Mouse (Mus musculus) liver, embryonic 18 days (tissue): ENCODE results near the gene Tpp1. TPM values are rescaled to one million over a fixed set of nuclear protein-coding genes. Genes with fewer than 3 reads are reported as not detected.

Experiments
- polyA plus RNA-seq: library from polyadenylated mRNA; depleted of rRNA; stranded (reverse); fragments of >200 nt; gene quantifications from 2 replicates; pipeline ENCODE4 v1.2.3, GENCODE M21; 2012; rRNA removed

Tpp1 gene
- polyA plus RNA-seq: 50.3 and 54.7 TPM in 2 replicates

GRCm38 (mm10) chr7:105751491-105752433 is at the start of gene Tpp1:
Gene Tpp1, minus strand, starts transcription at chr7:105752235.

GRCm38 (mm10) chr7:105787285-105788140 is 35.5 kb upstream of the Tpp1 start, which contains the start of gene Dchs1:
Gene Dchs1, minus strand, starts transcription at chr7:105787654.

GRCm38 (mm10) chr7:105743926-105744590 is 8.0 kb downstream of the Tpp1 start, which contains the start of gene Taf10:
Gene Taf10, minus strand, starts transcription at chr7:105744361.

DNA sequence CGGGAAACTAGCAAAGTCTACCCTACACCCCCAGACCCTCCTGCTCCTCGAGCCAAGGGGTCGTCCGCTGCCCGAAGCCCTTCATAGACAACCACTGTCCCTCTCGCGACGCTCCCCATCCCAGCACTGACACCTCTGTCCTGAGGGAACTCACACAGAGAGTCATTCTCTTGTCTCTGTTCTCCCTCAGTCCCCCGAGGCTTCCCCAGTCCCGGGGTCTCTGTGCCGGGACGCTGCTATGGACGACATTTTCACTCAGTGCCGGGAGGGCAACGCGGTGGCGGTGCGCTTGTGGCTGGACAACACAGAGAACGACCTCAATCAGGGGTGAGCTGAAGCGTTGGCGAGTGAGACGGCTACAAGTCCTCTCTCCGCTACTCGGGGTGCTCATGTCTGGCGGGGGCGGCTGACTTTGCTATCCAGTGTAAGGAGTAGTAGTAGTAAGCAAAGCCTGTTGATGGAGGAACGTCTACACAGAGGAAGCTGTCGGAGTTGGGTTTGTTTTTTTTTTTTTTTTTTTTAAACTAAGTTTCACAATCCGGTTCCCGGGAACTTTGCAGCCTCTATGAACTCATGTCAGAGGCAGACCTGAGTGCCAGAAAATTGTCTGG is 15.0 kb downstream of the Tpp1 start, which contains the start of gene Rrp8:
TSS of gene Rrp8 (minus strand) at position 475 of the 611 bp plus-strand sequence.

DNA sequence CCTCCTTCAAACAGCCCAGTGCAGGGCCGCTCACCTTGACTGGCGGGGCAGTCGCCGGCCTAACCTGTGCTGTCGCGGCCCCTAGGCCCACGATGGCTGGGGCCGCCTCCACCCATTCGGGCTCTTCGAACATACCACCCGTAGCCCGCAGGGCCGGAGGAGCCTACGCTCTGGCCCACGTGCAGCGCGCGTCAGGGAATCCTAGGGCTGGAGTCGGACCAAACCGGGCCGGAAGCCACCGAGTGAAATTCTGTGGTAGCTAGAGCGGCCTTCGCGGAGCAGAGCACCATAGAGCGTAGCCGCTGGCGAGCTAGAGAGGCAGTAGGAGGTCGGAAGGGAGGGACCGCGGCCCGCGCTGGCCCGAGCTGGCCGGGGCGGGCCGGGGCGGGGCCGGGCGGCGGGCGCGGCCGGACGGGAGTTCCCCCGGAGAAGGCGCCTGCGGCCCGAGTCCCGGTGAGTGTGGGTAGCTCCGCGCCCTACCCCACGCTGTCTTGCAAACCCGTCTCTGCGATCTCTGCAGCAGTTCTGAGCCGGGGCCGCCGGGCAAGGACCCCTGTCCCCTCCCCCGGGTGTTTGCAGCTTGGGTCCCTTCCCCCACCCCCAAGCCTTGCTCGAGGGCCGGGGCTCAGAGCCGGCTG is 15.7 kb downstream of the Tpp1 start, which contains the start of gene Ilk:
TSS of gene Ilk (plus strand) at position 329 of the 638 bp plus-strand sequence.

Other genes with a start within 250 kb of the Tpp1 start
- 12.1 and 14.5 TPM in 2 replicates for gene Smpd1, start 197.9 kb downstream of the Tpp1 start, polyA plus RNA-seq
- 1.8 and 2.2 TPM in 2 replicates for gene Apbb1, start 170.6 kb downstream of the Tpp1 start, polyA plus RNA-seq
- gene Hpx, start 152.1 kb downstream of the Tpp1 start, polyA plus RNA-seq: 798 and 850 TPM in 2 replicates
- 6.6 and 8.1 TPM in 2 replicates for gene Trim3, start 118.7 kb downstream of the Tpp1 start, polyA plus RNA-seq
- gene Timm10b, start 112.2 kb downstream of the Tpp1 start, polyA plus RNA-seq: 70.9 and 75.0 TPM in 2 replicates
- 15.7 and 16.9 TPM in 2 replicates for gene Arfip2, start 111.8 kb downstream of the Tpp1 start, polyA plus RNA-seq
- gene Gm45799, start 111.7 kb downstream of the Tpp1 start, polyA plus RNA-seq: 81.8 and 86.1 TPM in 2 replicates
- gene Dnhd1, start 101.4 kb downstream of the Tpp1 start, polyA plus RNA-seq: 0.95 and 1.00 TPM in 2 replicates
- 82.6 and 85.8 TPM in 2 replicates for gene Ilk, start 15.6 kb downstream of the Tpp1 start, polyA plus RNA-seq
- gene Rrp8, start 14.8 kb downstream of the Tpp1 start, polyA plus RNA-seq: 6.2 and 7.0 TPM in 2 replicates
- gene Taf10, start 7.9 kb downstream of the Tpp1 start, polyA plus RNA-seq: 138 and 148 TPM in 2 replicates
- 0.85 and 1.2 TPM in 2 replicates for gene Dchs1, start 35.4 kb upstream of the Tpp1 start, polyA plus RNA-seq
- gene Mrpl17, start 58.9 kb upstream of the Tpp1 start, polyA plus RNA-seq: 182 and 196 TPM in 2 replicates
- 2.1 and 3.1 TPM in 2 replicates for gene Gm4070, start 201.7 kb upstream of the Tpp1 start, polyA plus RNA-seq